Mouse (Mus musculus) limb, embryonic 11.5 days (tissue): ENCODE data around the gene Vopp1. TPM values are rescaled to one million over a fixed set of nuclear protein-coding genes. Genes with fewer than 3 reads are reported as not detected.
A peak's percentile ranks its signal among the peaks of the same experiment; 100 is the strongest.
"Not testable (repeated sequence)": the region's sequence is repeated elsewhere in the genome, so short reads cannot be mapped to it uniquely, and the experiment has no call there.

ENCODE experiments used
- ATAC-seq: fragments of 200-750 bp; cut with Nextera tagmentation; 2 replicates; pipeline ENCODE4 v1.8.0; 2017; ENCODE audit warnings: low read depth; ENCODE audit not compliant: insufficient number of reproducible peaks, low FRiP score, low TSS enrichment
- DNase-seq: peaks from one replicate; pipeline ENCODE4 v3.0.0-alpha.2; 2015; ENCODE audit warnings: low spot score
- H3K27ac ChIP-seq: fragments of 300-500 bp; sonication (generic); replicated peaks from 2 replicates; pipeline ENCODE4 v1.5.1; 2014; ENCODE audit warnings: low read depth, mild to moderate bottlenecking, low read length
- H3K27me3 ChIP-seq: fragments of 300-500 bp; sonication (generic); 2 replicates; pipeline ENCODE4 v1.6.1; 2014; ENCODE audit warnings: mild to moderate bottlenecking, low read length, mixed read lengths; ENCODE audit not compliant: control insufficient read depth, insufficient read depth
- H3K36me3 ChIP-seq: fragments of 300-500 bp; sonication (generic); 2 replicates; pipeline ENCODE4 v1.6.1; 2014; ENCODE audit warnings: mild to moderate bottlenecking, low read length, moderate library complexity, mixed read lengths; ENCODE audit not compliant: control insufficient read depth, insufficient read depth
- H3K4me1 ChIP-seq: fragments of 300-500 bp; sonication (generic); 2 replicates; pipeline ENCODE4 v1.6.1; 2014; ENCODE audit warnings: low read length, mixed read lengths; ENCODE audit not compliant: control insufficient read depth, insufficient read depth
- H3K4me2 ChIP-seq: fragments of 300-500 bp; sonication (generic); 2 replicates; pipeline ENCODE4 v1.6.1; 2014; ENCODE audit warnings: low read depth, mild to moderate bottlenecking, moderate library complexity; ENCODE audit not compliant: severe bottlenecking
- H3K4me3 ChIP-seq: fragments of 300-500 bp; sonication (generic); 2 replicates; pipeline ENCODE4 v1.5.1; 2014; ENCODE audit warnings: low read depth, low read length
- H3K9ac ChIP-seq: fragments of 300-500 bp; sonication (generic); 2 replicates; pipeline ENCODE4 v1.6.1; 2014; ENCODE audit warnings: mild to moderate bottlenecking, low read length
- H3K9me3 ChIP-seq: fragments of 300-500 bp; sonication (generic); 2 replicates; pipeline ENCODE4 v1.6.1; 2016; ENCODE audit warnings: low read length; ENCODE audit not compliant: control insufficient read depth
- WGBS: fragments of 180-500 bp; shearing (Covaris S2); extraction: QIAGEN DNeasy Blood & Tissue Kit; methylation state at CpG from one replicate; pipeline ENCODE4 v1.1.7; 2014; 5-methylcytosine and 5-hydroxymethylcytosine counted together
- polyA plus RNA-seq: library from polyadenylated mRNA; unstranded; fragments of >200 nt; fragmentation: Nextera tagmentation; extraction: Ambion mirVana; gene quantifications from 2 replicates; pipeline ENCODE4 v1.2.1, GENCODE M21; 2014

Gene Vopp1
- polyA plus RNA-seq: 37.1 and 50.5 TPM in 2 replicates

GRCm38 (mm10) chr6:57824422-57825258 is at the start of gene Vopp1:
Gene Vopp1, minus strand, starts transcription at chr6:57825159.
- peak within 1 kb of the TSS; percentile 87 for H3K27ac ChIP-seq
- peaks cover 3% of the 10 kb centered on the region; the same call in 1 of the 2 replicates for H3K4me1 ChIP-seq
- H3K9me3 ChIP-seq: no peaks in the 10 kb centered on the region
- DNase-seq (peak; percentile 81), ATAC-seq (peak; percentile 86)
- H3K4me2 ChIP-seq: peak within 1 kb of the TSS; percentile 60
- peak within 1 kb of the TSS; percentile 93 for H3K4me3 ChIP-seq
- H3K9ac ChIP-seq: peak within 1 kb of the TSS; percentile 97
- H3K27me3 ChIP-seq: no peaks in the 10 kb centered on the region
- no peaks in the 10 kb centered on the region for H3K36me3 ChIP-seq
- under 1% methylated on average over 79 of the region's 87 CpGs for WGBS

- H3K27me3 ChIP-seq: no peaks in the 10 kb centered on the region
- DNase-seq (peak; percentile 25), ATAC-seq (peak; percentile 83)
- no peaks in the 10 kb centered on the region for H3K9me3 ChIP-seq
- no peak overlapping the region for H3K4me2 ChIP-seq
- WGBS: 57% methylated on average over 6 of the region's 6 CpGs
- no peak overlapping the region for H3K27ac ChIP-seq
- no peaks in the 10 kb centered on the region for H3K36me3 ChIP-seq
- no peak overlapping the region for H3K4me3 ChIP-seq
- no peak overlapping the region for H3K9ac ChIP-seq
- no peaks in the 10 kb centered on the region for H3K4me1 ChIP-seq
These were observed 34.4 kb upstream of the Vopp1 start for GRCm38 (mm10) chr6:57859043-57860042.

DNA sequence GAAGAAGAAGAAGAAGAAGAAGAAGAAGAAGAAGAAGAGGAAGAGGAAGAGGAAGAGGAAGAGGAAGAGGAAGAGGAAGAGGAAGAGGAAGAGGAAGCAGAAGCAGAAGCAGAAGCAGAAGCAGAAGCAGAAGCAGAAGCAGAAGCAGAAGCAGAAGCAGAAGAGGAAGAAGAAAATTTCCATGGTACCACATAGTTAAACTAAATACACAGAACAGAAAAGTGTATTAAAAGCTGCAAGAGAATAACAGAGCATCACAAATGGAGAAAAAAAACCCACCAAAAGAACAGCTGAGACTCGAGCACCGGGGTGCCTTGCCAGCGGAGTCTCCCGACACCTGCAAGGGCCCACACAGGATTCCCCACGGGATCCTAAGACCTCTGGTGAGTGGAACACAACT is 26.2 kb upstream of the Vopp1 start:
- WGBS: 91% methylated on average over 5 of the region's 5 CpGs
- H3K4me3 ChIP-seq, H3K4me1 ChIP-seq, H3K36me3 ChIP-seq, H3K9me3 ChIP-seq, ATAC-seq, DNase-seq, H3K27ac ChIP-seq, H3K27me3 ChIP-seq, H3K9ac ChIP-seq, H3K4me2 ChIP-seq: not testable (repeated sequence)

GRCm38 (mm10) chr6:57850286-57850685 is 25.3 kb upstream of the Vopp1 start, which contains the start of gene Vmn1r21:
Gene Vmn1r21, minus strand, starts transcription at chr6:57850343.
- no peaks in the 10 kb centered on the region for H3K9me3 ChIP-seq
- H3K4me1 ChIP-seq: no peaks in the 10 kb centered on the region
- no peak within 1 kb of the TSS for H3K9ac ChIP-seq
- ATAC-seq (no peak), DNase-seq (no peak)
- H3K4me3 ChIP-seq: no peak within 1 kb of the TSS
- H3K27ac ChIP-seq: no peak within 1 kb of the TSS
- H3K36me3 ChIP-seq: no peaks in the 10 kb centered on the region
- no peak within 1 kb of the TSS for H3K4me2 ChIP-seq
- H3K27me3 ChIP-seq: no peaks in the 10 kb centered on the region
- WGBS: 76% methylated on average over 1 of the region's 1 CpGs

DNA sequence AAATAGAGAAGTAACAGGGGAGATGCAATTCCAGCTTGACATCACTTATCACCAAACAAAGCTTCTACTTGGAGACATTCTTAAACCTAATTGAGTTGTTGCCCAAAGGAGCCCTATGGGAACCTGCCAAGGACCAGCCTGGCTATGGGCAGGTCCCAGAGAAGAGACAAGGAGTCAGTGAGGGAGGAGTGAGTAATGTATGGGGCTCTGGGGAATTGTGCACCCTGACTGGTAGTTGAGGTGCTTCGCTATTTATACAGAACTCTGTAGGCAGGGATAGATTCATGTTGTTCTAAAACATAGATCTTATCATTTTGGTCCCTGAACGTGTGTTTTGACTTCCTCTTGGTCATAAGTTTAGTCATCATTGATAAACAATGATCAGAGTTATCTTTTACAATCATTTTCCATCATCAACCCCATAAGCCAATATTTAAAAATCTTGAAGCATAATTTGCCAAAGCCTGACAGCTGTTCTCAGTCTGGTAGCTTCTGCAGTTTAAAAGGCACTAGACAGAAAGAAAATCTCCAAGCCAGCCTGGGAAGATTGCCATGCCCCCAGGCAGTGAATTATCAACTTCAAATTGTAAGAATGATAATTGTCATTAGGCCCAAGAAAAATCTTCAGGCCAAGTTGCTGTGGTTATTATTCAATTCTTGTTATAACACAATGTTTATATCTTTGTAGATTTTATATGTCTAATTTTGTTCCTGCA is 14.9 kb upstream of the Vopp1 start:
- WGBS: 71% methylated on average over 2 of the region's 2 CpGs
- Histone ChIP-seq H3K9ac (no peak overlapping the region), H3K27ac (no peak overlapping the region), H3K4me2 (no peak overlapping the region), H3K4me1 (no peaks in the 10 kb centered on the region), H3K4me3 (no peak overlapping the region), H3K36me3 (no peaks in the 10 kb centered on the region), H3K9me3 (no peaks in the 10 kb centered on the region), H3K27me3 (no peaks in the 10 kb centered on the region)
- DNase-seq (no peak), ATAC-seq (no peak)

DNA sequence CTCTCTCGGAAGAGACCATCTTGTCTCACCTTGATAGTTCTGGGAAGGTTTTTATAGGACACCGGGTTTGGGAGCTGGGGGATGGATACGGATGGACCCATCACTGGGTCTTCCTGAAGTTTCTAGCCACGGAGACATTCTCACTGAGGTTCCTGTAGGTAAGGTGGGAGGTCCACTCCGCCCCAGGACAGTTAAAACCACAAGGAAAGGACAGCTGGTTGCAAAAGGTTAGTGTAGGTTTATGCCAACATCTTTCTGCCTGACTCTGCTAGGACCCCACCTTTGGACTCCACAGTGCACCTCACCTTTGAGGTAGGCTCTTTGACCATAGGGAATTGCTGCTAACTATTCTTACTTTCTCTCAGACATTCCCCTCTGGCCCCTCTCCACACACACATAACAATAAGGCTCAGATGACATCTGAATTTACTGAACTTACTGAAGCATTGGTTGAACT is 328 bp upstream of the Vopp1 start:
- WGBS: 5% methylated on average over 5 of the region's 5 CpGs
- H3K36me3 ChIP-seq: no peaks in the 10 kb centered on the region
- peak overlapping the region; percentile 93 for H3K4me3 ChIP-seq
- no peaks in the 10 kb centered on the region for H3K27me3 ChIP-seq
- H3K27ac ChIP-seq: no peak overlapping the region
- ATAC-seq (no peak), DNase-seq (no peak)
- peak overlapping the region; percentile 60 for H3K4me2 ChIP-seq
- peak overlapping the region; percentile 97 for H3K9ac ChIP-seq
- H3K4me1 ChIP-seq: peaks cover 3% of the 10 kb centered on the region; the same call in 1 of the 2 replicates
- H3K9me3 ChIP-seq: no peaks in the 10 kb centered on the region

DNA sequence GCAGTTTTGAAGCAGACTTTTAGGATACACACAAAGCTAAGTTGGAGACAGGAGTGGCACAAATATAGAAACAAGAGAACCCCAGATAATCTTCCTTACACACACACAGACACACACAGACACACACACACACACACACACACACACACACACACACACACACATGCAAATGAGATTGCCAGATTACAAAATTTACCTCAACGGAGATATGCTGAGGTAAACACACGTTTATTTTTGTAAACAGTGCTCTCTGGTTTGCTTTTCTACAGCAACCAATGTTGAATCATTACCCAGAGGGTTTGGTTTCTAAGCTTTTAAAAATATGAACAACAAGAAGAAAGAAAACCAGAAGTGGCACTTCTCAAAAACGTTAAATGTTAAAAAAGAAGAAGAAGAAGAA is 1.5 kb downstream of the Vopp1 start:
- Histone ChIP-seq H3K9ac (no peak overlapping the region), H3K27me3 (no peaks in the 10 kb centered on the region), H3K9me3 (no peaks in the 10 kb centered on the region), H3K36me3 (no peaks in the 10 kb centered on the region), H3K27ac (no peak overlapping the region), H3K4me1 (peaks cover 3% of the 10 kb centered on the region; the same call in 1 of the 2 replicates), H3K4me3 (no peak overlapping the region), H3K4me2 (peak overlapping the region; percentile 35)
- no peak for ATAC-seq
- no peak for DNase-seq
- WGBS: 51% methylated on average over 3 of the region's 3 CpGs
